Mouse (Mus musculus) liver, postnatal 0 days (tissue): ENCODE data around the gene Actr5. TPM values are rescaled to one million over a fixed set of nuclear protein-coding genes. Genes with fewer than 3 reads are reported as not detected.
A peak's percentile ranks its signal among the peaks of the same experiment; 100 is the strongest.

ENCODE experiments used
- ATAC-seq: fragments of 200-750 bp; cut with Nextera tagmentation; 2 replicates; pipeline ENCODE4 v1.8.0; 2017; ENCODE audit warnings: mild to moderate bottlenecking, moderate library complexity
- DNase-seq: peaks from one replicate; pipeline ENCODE4 v3.0.0-alpha.2; 2016
- H3K27ac ChIP-seq: fragments of 300-500 bp; sonication (generic); 2 replicates; pipeline ENCODE4 v1.5.1; 2014; ENCODE audit warnings: antibody characterized with exemption, moderate library complexity, mild to moderate bottlenecking, low read depth
- H3K27me3 ChIP-seq: fragments of 300-500 bp; sonication (generic); 2 replicates; pipeline ENCODE4 v1.6.1; 2014; ENCODE audit warnings: low read length, control low read depth, mixed read lengths; ENCODE audit not compliant: insufficient read depth
- H3K36me3 ChIP-seq: fragments of 300-500 bp; sonication (generic); replicated peaks from 2 replicates; pipeline ENCODE4 v1.6.1; 2014; ENCODE audit warnings: mild to moderate bottlenecking, control low read depth, low read length, moderate library complexity, mixed read lengths; ENCODE audit not compliant: insufficient read depth
- H3K4me1 ChIP-seq: fragments of 300-500 bp; sonication (generic); 2 replicates; pipeline ENCODE4 v1.6.1; 2014; ENCODE audit warnings: antibody characterized with exemption, mild to moderate bottlenecking, control low read depth; ENCODE audit not compliant: insufficient read depth
- H3K4me2 ChIP-seq: fragments of 300-500 bp; sonication (generic); 2 replicates; pipeline ENCODE4 v1.6.1; 2014; ENCODE audit warnings: low read depth, mild to moderate bottlenecking, low read length, moderate library complexity, mixed read lengths
- H3K4me3 ChIP-seq: fragments of 300-500 bp; sonication (generic); 2 replicates; pipeline ENCODE4 v1.5.1; 2014; ENCODE audit warnings: low read depth, low read length
- H3K9ac ChIP-seq: fragments of 300-500 bp; sonication (generic); replicated peaks from 2 replicates; pipeline ENCODE4 v1.6.1; 2014; ENCODE audit warnings: mild to moderate bottlenecking, moderate library complexity
- H3K9me3 ChIP-seq: fragments of 300-500 bp; sonication (generic); 2 replicates; pipeline ENCODE4 v1.6.1; 2016; ENCODE audit warnings: mild to moderate bottlenecking, control low read depth, low read length, mixed read lengths
- CTCF ChIP-seq: sonication (generic); IDR thresholded peaks from 2 replicates; pipeline ENCODE4 v1.5.1; 2016; ENCODE audit warnings: antibody characterized with exemption, low read depth
- EP300 ChIP-seq: IDR thresholded peaks from 2 replicates; pipeline ENCODE4 v1.6.1; 2016; ENCODE audit warnings: antibody characterized with exemption, low read depth, mild to moderate bottlenecking
- WGBS: fragments of 180-500 bp; shearing (Covaris S2); extraction: QIAGEN DNeasy Blood & Tissue Kit; methylation state at CpG from one replicate; pipeline ENCODE4 v1.1.7; 2014; ENCODE audit not compliant: insufficient replicate concordance; 5-methylcytosine and 5-hydroxymethylcytosine counted together
- polyA plus RNA-seq: library from polyadenylated mRNA; unstranded; fragments of >200 nt; fragmentation: Nextera tagmentation; extraction: Ambion mirVana; gene quantifications from 2 replicates; pipeline ENCODE4 v1.2.1, GENCODE M21; 2015

The Actr5 gene
- polyA plus RNA-seq, 1 experiment from 2014 or later: 2.8 TPM

DNA sequence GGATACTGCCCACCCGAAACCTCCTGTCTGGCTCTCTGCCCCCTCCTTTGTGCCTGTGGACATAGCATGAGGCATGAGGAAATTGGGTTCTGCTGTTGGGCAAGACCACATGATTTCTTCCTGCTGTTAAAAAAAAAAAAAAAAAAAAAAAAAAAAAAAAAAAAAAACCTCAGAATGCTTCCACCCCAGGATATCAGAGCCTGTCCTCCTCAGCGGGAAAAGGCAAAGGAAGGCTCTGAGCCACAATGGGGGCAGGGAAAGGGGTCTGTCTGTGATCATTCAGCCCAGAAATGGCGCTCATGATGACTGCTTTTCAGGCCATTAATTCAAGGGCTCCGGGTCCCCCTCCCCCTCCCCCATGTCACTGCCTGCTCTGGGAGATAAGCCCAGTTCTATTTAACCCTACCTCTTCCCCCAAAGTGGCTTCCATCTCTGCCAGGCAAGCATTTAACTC, 18.1 kb upstream of the Actr5 start:
- peak; percentile 13; the same call in 1 of the 2 replicates for ATAC-seq

GRCm38 (mm10) chr2:158609681-158610080, 15.0 kb upstream of the Actr5 start:
- DNase-seq (no peak), ATAC-seq (no peak)
- H3K4me2 ChIP-seq: no peak overlapping the region
- H3K36me3 ChIP-seq: no peaks in the 10 kb centered on the region
- H3K27ac ChIP-seq: no peak overlapping the region
- peaks cover 82% of the 10 kb centered on the region for H3K27me3 ChIP-seq
- 2% methylated on average over 27 of the region's 27 CpGs for WGBS
- peaks cover 6% of the 10 kb centered on the region; the same call in 1 of the 2 replicates for H3K4me1 ChIP-seq
- H3K9ac ChIP-seq: no peak overlapping the region
- H3K4me3 ChIP-seq: no peak overlapping the region
- H3K9me3 ChIP-seq: no peaks in the 10 kb centered on the region
- TF ChIP-seq EP300 (no peak), CTCF (no peak)

More for the DNA sequence above, 18.1 kb upstream of the Actr5 start:
- DNase-seq: no peak
- Histone ChIP-seq H3K36me3 (no peaks in the 10 kb centered on the region), H3K4me1 (peaks cover 5% of the 10 kb centered on the region; the same call in 1 of the 2 replicates), H3K27ac (no peak overlapping the region), H3K4me3 (no peak overlapping the region), H3K9me3 (no peaks in the 10 kb centered on the region), H3K9ac (no peak overlapping the region), H3K27me3 (peaks cover 56% of the 10 kb centered on the region), H3K4me2 (no peak overlapping the region)
- WGBS: 6% methylated on average over 4 of the region's 4 CpGs
- no peak for TF ChIP-seq EP300
- TF ChIP-seq CTCF: no peak

DNA sequence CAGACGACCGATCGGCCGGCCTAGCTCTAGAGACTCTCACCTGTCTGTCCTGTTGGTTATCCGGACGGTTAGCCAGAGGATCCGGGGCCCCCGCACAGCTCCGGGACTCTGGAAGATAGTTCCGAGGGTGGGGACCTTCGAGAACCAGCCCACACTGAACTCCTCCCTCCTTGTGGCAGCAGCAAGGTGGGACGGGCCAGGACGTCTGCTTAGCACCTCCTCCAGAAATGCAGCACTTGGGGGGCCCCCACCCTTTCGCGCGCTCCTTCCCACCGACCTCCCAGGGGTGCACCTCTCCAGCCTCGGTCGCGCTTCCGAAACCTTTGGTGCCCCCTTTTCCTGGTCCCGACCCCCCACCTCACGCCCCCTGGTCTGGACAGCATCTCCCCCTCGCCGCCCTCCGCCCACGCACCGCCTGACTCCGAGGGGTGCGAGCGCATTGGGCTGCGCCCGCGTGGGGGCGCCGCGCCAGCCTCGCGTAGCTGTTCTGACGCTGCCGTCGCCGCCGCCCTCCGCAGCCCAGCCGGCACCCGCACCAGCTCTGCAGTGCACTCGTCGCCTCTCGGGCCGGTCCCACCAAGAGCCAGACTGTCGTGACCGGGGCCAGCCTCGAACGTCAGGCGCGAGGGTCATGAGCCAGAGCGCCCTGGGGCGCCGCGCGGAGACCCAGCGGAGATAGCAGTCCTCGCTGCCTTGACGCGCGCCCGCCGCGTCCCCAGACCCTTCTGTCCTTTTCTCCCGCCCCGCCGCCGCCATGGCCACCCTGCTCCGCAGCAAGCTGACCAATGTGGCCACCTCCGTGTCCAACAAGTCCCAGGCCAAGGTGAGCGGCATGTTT, 14.0 kb upstream of the Actr5 start, which contains the start of gene Slc32a1:
Gene Slc32a1, plus strand, starts transcription at position 280 of the 838 bp plus-strand sequence.
- Histone ChIP-seq H3K4me3 (no peak within 1 kb of the TSS), H3K4me1 (peaks cover 6% of the 10 kb centered on the region; the same call in 1 of the 2 replicates), H3K9ac (no peak within 1 kb of the TSS), H3K27ac (no peak within 1 kb of the TSS), H3K9me3 (no peaks in the 10 kb centered on the region), H3K27me3 (peaks cover 89% of the 10 kb centered on the region), H3K4me2 (0 out of 2 replicates have a peak within 1 kb of the TSS, but pooled peaks have one; percentile 6), H3K36me3 (no peaks in the 10 kb centered on the region)
- ATAC-seq (no peak), DNase-seq (no peak)
- TF ChIP-seq CTCF (no peak), EP300 (no peak)
- WGBS: 2% methylated on average over 67 of the region's 77 CpGs

- Histone ChIP-seq H3K36me3 (no peaks in the 10 kb centered on the region), H3K9ac (no peak overlapping the region), H3K4me2 (no peak overlapping the region), H3K9me3 (no peaks in the 10 kb centered on the region), H3K4me3 (no peak overlapping the region), H3K27ac (no peak overlapping the region), H3K27me3 (peaks cover 95% of the 10 kb centered on the region), H3K4me1 (peaks cover 3% of the 10 kb centered on the region; the same call in 1 of the 2 replicates)
- WGBS: 4% methylated on average over 28 of the region's 30 CpGs
- TF ChIP-seq EP300 (no peak), CTCF (no peak)
- ATAC-seq (no peak), DNase-seq (no peak)
These were observed 13.4 kb upstream of the Actr5 start for GRCm38 (mm10) chr2:158611326-158611719.

DNA sequence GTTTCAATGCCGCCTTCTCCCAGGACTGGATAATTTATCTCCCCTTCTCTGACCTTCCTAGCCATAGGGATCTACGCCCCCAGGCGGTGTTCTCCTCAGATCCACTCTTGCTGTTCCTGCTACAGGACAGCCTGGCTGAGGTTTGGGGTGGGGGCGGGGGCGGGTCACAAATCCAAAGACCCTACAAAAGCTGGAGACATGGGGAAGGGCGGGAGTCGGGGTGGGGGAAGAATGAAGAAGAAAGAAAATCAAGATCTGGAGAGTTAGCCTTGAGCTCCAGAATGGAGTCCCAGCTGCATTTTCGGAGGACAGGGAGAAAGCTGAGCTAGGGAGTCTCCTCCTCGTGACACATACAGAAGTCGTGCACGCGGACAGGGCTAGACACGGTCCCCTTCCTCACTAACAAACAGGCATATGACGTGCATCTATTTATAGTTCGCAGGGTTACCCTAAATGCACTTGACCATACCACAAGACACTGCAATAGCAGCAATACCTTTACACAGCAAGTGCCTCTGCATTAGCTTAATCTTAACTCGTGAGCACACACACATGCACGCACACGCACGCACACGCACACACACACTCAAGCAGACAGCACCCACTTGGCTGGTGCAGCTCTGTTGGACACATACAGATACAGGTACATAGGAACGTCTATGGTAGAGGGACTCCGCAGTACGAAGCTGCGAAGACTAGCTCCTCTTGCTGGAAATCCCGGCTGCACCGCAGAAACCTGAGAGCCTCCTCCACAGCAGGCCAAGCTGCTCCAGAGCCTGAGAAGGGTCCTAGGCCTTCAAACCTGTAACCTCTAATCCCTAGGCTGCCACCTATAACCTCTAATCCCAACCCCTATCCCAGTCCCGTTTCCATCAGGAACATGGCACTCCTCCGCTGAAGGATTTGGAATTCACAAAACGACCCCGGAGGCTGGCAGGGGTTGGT, 12.7 kb upstream of the Actr5 start:
- DNase-seq: no peak
- ATAC-seq: no peak

More for the DNA sequence above, 12.7 kb upstream of the Actr5 start:
- no peaks in the 10 kb centered on the region for H3K36me3 ChIP-seq
- no peak overlapping the region for H3K4me3 ChIP-seq
- H3K4me2 ChIP-seq: no peak overlapping the region
- TF ChIP-seq CTCF: no peak
- no peak for TF ChIP-seq EP300
- H3K27ac ChIP-seq: no peak overlapping the region
- no peak overlapping the region for H3K9ac ChIP-seq
- no peaks in the 10 kb centered on the region for H3K9me3 ChIP-seq
- peaks cover 99% of the 10 kb centered on the region for H3K27me3 ChIP-seq
- WGBS: 11% methylated on average over 30 of the region's 30 CpGs
- peaks cover 3% of the 10 kb centered on the region; the same call in 1 of the 2 replicates for H3K4me1 ChIP-seq
